Mouse (Mus musculus) ovary, adult 18-20 months (tissue): ENCODE data around the gene Ism1.

Experiments used
- DNase-seq: peaks from one replicate; pipeline ENCODE4 v3.0.0; 2022; ENCODE audit warnings: low spot score, mixed read lengths

Ism1 gene

DNA sequence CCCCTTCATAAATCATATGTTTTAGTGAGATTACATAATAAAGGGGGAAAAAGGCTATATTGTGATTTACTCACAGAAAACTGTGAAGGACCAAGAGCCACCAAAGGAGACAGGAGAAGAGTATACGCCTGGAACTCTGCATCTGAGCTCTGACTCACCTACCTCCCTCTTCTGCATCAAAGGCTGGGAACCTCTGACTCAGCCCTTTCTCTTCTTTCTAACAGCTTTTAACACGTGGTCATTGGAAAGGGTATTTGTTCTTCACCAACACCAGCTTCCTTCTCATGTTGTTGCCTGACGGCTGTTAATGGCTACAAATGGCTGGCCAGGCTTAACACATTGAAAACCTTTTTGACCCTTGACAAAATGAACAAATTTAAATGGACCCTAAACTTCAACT, 36.2 kb downstream of the Ism1 start:
- DNase-seq, result no peak

- no peak for DNase-seq
Observed at GRCm38 (mm10) chr2:139717772-139718171, 39.8 kb downstream of the Ism1 start.

DNA sequence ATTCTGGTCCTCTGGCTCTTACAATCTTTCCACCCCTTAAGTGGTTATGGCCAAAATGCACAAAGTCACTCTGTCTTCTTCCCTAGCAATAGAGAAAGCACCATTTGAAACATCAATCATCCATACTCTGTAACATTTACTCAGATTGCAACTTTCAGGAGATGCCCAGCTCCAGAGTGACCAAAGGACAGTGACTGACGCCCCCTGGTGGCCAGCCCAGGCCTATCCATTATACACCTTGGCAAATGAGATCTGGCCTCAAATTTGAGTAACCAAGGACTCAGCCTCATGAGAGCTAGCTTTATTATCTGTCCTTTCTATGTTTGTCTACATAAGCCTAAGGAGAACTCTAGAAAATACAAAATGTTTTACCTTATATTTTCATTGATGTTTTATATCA, 44.7 kb downstream of the Ism1 start:
- DNase-seq, result no peak

GRCm38 (mm10) chr2:139723304-139723703, 45.3 kb downstream of the Ism1 start:
- no peak for DNase-seq

GRCm38 (mm10) chr2:139724202-139724838, 46.3 kb downstream of the Ism1 start:
- DNase-seq, result no peak

DNA sequence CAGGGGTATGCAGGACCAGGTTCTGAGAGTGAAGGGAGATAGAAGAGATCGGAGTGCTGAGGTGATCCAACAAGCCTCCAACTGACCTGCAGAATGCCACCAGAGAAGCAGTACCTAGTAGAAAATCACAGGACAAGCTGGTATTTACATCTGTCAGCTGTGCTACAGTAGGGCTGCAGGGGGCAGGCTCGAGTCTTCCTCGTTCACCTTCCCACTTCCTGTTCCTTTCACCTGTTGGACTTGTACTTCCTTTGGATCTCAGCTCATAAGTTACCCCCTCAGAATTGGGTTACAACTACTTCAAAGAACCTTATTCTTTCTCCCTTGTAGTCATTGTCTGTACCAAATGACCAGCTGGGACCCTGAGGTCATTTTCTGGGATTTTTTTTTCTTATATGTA, 47.4 kb downstream of the Ism1 start:
- no peak for DNase-seq

GRCm38 (mm10) chr2:139728060-139728459, 50.1 kb downstream of the Ism1 start:
- no peak for DNase-seq

- no peak for DNase-seq
Observed at GRCm38 (mm10) chr2:139729377-139729776, 51.4 kb downstream of the Ism1 start.

- no peak for DNase-seq
Observed at GRCm38 (mm10) chr2:139742381-139742780, 64.4 kb downstream of the Ism1 start.

GRCm38 (mm10) chr2:139757021-139757420, 79.0 kb downstream of the Ism1 start:
- DNase-seq, result no peak

DNA sequence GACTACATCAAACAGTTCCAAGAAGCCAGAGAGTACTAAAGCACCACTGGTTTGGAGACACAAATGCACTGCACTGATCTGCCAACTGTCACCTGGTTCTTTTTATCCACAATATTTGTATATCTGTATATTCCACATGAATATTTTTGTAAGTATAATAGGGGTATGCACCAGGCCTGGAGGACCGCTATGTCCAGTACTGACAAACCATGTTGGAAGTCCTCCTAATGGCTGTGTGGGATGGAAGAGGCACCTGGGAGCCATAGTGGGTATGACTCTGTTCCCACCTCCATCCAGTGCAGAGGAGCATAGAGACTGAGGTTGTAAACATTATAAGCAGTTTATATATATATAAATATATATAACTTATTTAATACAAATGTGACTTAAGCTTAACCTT, 79.5 kb downstream of the Ism1 start:
- DNase-seq, result no peak

DNA sequence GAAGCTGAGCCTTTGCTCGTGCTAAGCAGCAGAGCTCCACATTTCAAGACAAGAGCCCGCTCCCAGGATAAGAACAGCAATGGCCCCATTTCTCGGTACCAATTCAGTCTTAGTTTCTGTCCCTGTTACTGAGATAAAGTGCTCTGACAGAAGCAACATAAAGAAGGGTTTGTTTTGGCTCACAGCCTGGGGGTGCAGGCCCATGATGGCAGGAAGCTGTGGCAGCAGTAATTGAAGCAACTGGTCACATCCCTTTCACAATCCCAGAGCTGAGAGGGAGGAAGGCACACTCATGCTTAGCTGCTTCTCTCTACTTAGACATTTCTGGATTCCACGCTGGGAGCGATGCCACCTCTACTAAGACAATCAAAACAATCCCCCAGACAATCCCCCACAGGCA, 86.4 kb downstream of the Ism1 start:
- DNase-seq, result no peak

- DNase-seq, result no peak
Observed at GRCm38 (mm10) chr2:139774949-139775570, 97.1 kb downstream of the Ism1 start.

DNA sequence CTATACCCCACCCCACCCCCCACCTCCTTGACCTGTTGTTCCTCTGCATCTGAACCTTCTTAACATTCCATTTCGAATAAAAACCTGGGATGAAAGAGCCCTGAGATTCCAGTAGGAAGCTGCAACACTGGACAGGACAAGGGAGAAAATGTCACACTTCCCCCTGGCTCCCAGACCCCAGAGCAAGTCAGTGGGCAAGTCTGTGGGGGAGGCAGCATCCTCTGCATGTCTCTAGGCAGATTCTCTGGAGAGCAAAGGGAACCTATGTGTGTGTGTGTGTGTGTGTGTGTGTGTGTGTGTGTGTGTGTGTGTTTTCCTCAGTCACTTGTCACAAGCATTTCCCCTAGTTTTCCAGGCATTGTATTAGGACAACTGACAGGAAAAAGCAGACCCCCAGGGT, 98.7 kb downstream of the Ism1 start:
- DNase-seq, result no peak

DNA sequence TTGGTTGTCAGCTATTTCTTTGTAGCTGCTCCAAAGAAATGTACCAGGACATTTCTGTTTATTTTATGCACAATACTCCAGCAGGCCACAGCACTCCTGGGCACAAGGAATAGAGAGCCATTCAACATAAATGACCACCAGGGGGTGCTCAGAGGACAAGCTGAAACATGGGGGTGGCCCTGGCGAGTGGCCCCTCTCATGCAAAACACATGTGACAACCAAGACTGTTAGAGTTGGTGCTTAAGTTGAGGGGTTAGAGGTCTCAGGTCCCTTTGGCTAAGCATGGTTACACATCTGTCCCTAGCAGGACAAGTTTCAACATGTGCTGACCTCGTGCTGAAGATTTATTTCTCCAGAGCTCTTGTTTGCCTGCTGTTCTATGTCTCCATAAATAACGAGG, 100.3 kb downstream of the Ism1 start:
- DNase-seq, result no peak

GRCm38 (mm10) chr2:139783318-139783850, 105.4 kb downstream of the Ism1 start:
- DNase-seq, result no peak

DNA sequence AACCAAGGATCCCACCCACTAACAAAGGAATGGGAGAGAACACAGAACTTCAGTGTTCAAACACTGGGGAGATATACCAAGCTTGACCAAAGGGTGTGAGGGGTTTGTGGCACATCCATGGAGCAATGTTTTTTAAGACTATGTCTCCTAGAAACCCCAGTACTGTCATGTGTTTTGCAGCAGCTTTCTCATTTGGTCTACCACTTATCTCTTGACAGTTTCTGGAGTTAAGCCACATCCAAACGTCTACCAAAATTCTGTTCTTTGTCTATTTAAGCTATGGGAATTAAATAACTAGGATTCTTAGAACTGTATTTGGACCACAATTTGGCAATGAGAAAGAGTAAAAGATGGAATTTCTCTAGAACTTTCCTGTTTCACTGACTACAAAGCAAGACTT, 106.5 kb downstream of the Ism1 start:
- DNase-seq, result no peak

- no peak for DNase-seq
Observed at GRCm38 (mm10) chr2:139784946-139785345, 107.0 kb downstream of the Ism1 start.

- DNase-seq, result no peak
Observed at GRCm38 (mm10) chr2:139788658-139789057, 110.7 kb downstream of the Ism1 start.

- no peak for DNase-seq
Observed at GRCm38 (mm10) chr2:139792345-139793120, 114.6 kb downstream of the Ism1 start.

DNA sequence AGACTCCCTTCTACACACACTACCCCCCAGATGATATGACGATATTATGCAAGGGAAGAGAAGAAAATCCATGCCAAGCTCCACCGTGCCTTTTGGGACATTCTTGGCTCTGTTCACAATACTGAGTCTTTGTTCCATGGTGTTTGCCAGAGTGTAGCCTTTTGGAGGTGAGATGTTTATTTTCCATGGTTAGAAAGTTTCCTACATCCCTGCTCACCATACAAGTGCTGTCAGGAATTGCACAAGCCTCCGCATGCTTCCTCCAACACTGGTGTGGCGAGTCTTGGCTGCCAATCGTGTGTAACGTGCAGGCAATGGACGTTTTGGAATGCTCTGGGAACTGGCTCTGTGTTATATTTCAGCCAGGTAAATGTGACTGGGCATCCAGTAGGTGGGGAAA, 126.1 kb downstream of the Ism1 start:
- no peak for DNase-seq

- DNase-seq, result no peak
Observed at GRCm38 (mm10) chr2:139807887-139808286, 129.9 kb downstream of the Ism1 start.
